Comparison of ENCODE assay signal across 14 mouse cellular contexts in genomic region chr2:163713340-163713739, GRCm38 (mm10). TPM values are rescaled to one million over a fixed set of nuclear protein-coding genes. Genes with fewer than 3 reads are reported as not detected.
DNase-seq lines count a peak whose midpoint lies in the region; ATAC-seq and TF ChIP-seq lines count a peak whose summit lies in the region.
"Had no signal": no experiment of that assay in that cellular context is flagged by ENCODE, and none has a peak within 500 bp of the region (broad histone marks: within the 10 kb centered on the region; RNA-seq: fewer than 3 reads in every experiment).

No protein-coding gene starts in this region.

- TF ChIP-seq EP300 in heart, postnatal 0 days (IDR thresholded peaks at IDR 0.05; ENCODE audit: low read depth): no peak

- peak overlapping the region; percentile 54; the same call in 1 of the 2 replicates for H3K27ac ChIP-seq in heart, postnatal 0 days (ENCODE audit: low read depth)
- no peak overlapping the region; the same call in 1 of the 2 replicates for H3K27ac ChIP-seq in heart, embryonic 10.5 days
- H3K27ac ChIP-seq: forebrain, embryonic 10.5 days; hindbrain, embryonic 12.5 days; liver, embryonic 14.5 days had no signal

- no peak overlapping the region for H3K4me3 ChIP-seq in heart, postnatal 0 days (ENCODE audit: low read depth, low read length)
- H3K4me3 ChIP-seq in heart, embryonic 10.5 days: no peak overlapping the region
- H3K4me3 ChIP-seq: forebrain, embryonic 10.5 days; hindbrain, embryonic 12.5 days had no signal

- no peak for TF ChIP-seq CTCF in heart, postnatal 0 days (IDR thresholded peaks at IDR 0.05; ENCODE audit: low read depth)

- H3K4me1 ChIP-seq in heart, postnatal 0 days (ENCODE audit: control insufficient read depth, insufficient read depth): peaks cover 52% of the 10 kb centered on the region
- H3K4me1 ChIP-seq in heart, embryonic 10.5 days: peaks cover 58% of the 10 kb centered on the region

- H3K9me3 ChIP-seq in heart, postnatal 0 days (replicated peaks; ENCODE audit: control insufficient read depth, low read length): no peaks in the 10 kb centered on the region
- H3K9me3 ChIP-seq in heart, embryonic 10.5 days: no peaks in the 10 kb centered on the region
- H3K9me3 ChIP-seq: forebrain, embryonic 10.5 days; hindbrain, embryonic 12.5 days had no signal

- H3K9ac ChIP-seq in heart, postnatal 0 days (replicated peaks; ENCODE audit: low read depth, low read length): no peak overlapping the region
- H3K9ac ChIP-seq: hindbrain, embryonic 12.5 days; liver, embryonic 14.5 days had no signal

- H3K36me3 ChIP-seq in heart, postnatal 0 days (replicated peaks; ENCODE audit: control insufficient read depth, insufficient read depth, low read length): peaks cover 3% of the 10 kb centered on the region; the same call in 1 of the 2 replicates
- peaks cover 14% of the 10 kb centered on the region; the same call in 1 of the 2 replicates for H3K36me3 ChIP-seq in heart, embryonic 10.5 days
- H3K36me3 ChIP-seq: hindbrain, embryonic 12.5 days had no signal

- H3K27me3 ChIP-seq in heart, postnatal 0 days (ENCODE audit: control insufficient read depth, insufficient read depth, low read length): no peaks in the 10 kb centered on the region
- no peaks in the 10 kb centered on the region for H3K27me3 ChIP-seq in heart, embryonic 10.5 days (ENCODE audit: insufficient read depth, poor library complexity, severe bottlenecking)
- H3K27me3 ChIP-seq: hindbrain, embryonic 12.5 days had no signal

- H3K4me2 ChIP-seq in heart, postnatal 0 days (ENCODE audit: low read depth, low read length): no peak overlapping the region
- H3K4me2 ChIP-seq: hindbrain, embryonic 12.5 days had no signal

- peak; percentile 43 for DNase-seq in heart, postnatal 0 days (ENCODE audit: low spot score)
- no peak for DNase-seq in heart, embryonic 10.5 days (ENCODE audit: low spot score)
- peak; percentile 22 for DNase-seq in lung, postnatal 10 days
- DNase-seq in lung, postnatal 14 days: no peak
- DNase-seq in thymus, postnatal 36 days: peak; percentile 44 to 58
- DNase-seq: cerebellum, postnatal 10 days; gastrocnemius, postnatal 14 days; kidney, adult 9 months had no signal

- ATAC-seq in heart, postnatal 0 days (ENCODE audit: insufficient read depth, low read depth): no peak
- peak; percentile 41 for ATAC-seq in granulocyte monocyte progenitor cell, adult 5-6 weeks (replicated peaks; ENCODE audit: poor library complexity, severe bottlenecking)
- no peak for ATAC-seq in inflammation-experienced regulatory T-cells, adult 6 months
- ATAC-seq: CD4-positive, CD25-positive, alpha-beta regulatory T cell, adult 4 months had no signal

- WGBS in heart, postnatal 0 days: 60% methylated on average over 3 of the region's 3 CpGs
- WGBS in heart, embryonic 10.5 days: 72% methylated on average over 3 of the region's 3 CpGs

RNA-seq across cellular contexts. Expression of gene Ada, which starts 36.7 kb away (rescaled TPM):
- total RNA-seq in heart, postnatal 0 days (2014; rRNA removed; ENCODE audit: low replicate concordance): 2.4 and 4.1 TPM in 2 replicates
- 1.9 and 2.2 TPM in 2 replicates for polyA plus RNA-seq in heart, postnatal 0 days (2015; fragmentation: Nextera tagmentation; extraction: Ambion mirVana)
- 5.1 and 8.2 TPM in 2 replicates for polyA plus RNA-seq in heart, embryonic 10.5 days (2016; fragmentation: Nextera tagmentation; extraction: Ambion mirVana)
- total RNA-seq in granulocyte monocyte progenitor cell, adult 5-6 weeks (2014; fragmentation: Nextera tagmentation): 14.7 and 22.8 TPM in 2 replicates
- 17.0 and 19.3 TPM in 2 replicates for total RNA-seq in granulocyte monocyte progenitor cell, adult 5-6 weeks (2017)
- 1 to 10 TPM; 4.4 to 8.2 (median 7.4) TPM for polyA plus RNA-seq in inflammation-experienced regulatory T-cells, adult 6 months (2017; shearing (Covaris generic))

RNA-seq across cellular contexts. Expression of gene Pkig, which starts 55.2 kb away (rescaled TPM):
- total RNA-seq in heart, postnatal 0 days (2014; rRNA removed; ENCODE audit: low replicate concordance): 363 and 431 TPM in 2 replicates
- polyA plus RNA-seq in heart, postnatal 0 days (2015; fragmentation: Nextera tagmentation; extraction: Ambion mirVana): 495 and 511 TPM in 2 replicates
- polyA plus RNA-seq in heart, embryonic 10.5 days (2016; fragmentation: Nextera tagmentation; extraction: Ambion mirVana): 226 and 259 TPM in 2 replicates
- total RNA-seq in granulocyte monocyte progenitor cell, adult 5-6 weeks (2014; fragmentation: Nextera tagmentation): 89.1 and 89.4 TPM in 2 replicates
- total RNA-seq in granulocyte monocyte progenitor cell, adult 5-6 weeks (2017): 52.2 and 65.1 TPM in 2 replicates
- polyA plus RNA-seq in inflammation-experienced regulatory T-cells, adult 6 months (2017; shearing (Covaris generic)): 1 to 10 TPM; 2.0 to 5.5 (median 3.3) TPM

Comparison
In these comparisons a context has a peak if more than half of its experiments do, and no peak if none do; other contexts are left out.
1. DNase-seq: peak in heart, postnatal 0 days (single experiment), lung, postnatal 10 days (single experiment) and thymus, postnatal 36 days (2 of 2); none in heart, embryonic 10.5 days (single experiment) and lung, postnatal 14 days (single experiment).
2. RNA of gene Pkig, which starts 55.2 kb away (polyA plus RNA-seq): 495 to 511 TPM in heart, postnatal 0 days and 226 to 259 TPM in heart, embryonic 10.5 days; 2.0 to 5.5 TPM in inflammation-experienced regulatory T-cells, adult 6 months; every median in the first group is over 10 times any median in the second.